Mouse (Mus musculus) cerebellum, adult 2 months (tissue): ENCODE results near the gene Psmb5.

Experiments used
- CTCF ChIP-seq: fragments of 200-500 bp; IDR thresholded peaks from 2 replicates; pipeline ENCODE4 v1.5.1; 2011; ENCODE audit warnings: low read depth, mild to moderate bottlenecking, control low read depth, low read length, moderate library complexity, borderline replicate concordance; ENCODE audit not compliant: insufficient read depth
- POLR2A ChIP-seq: fragments of 200-500 bp; IDR thresholded peaks from 2 replicates; pipeline ENCODE4 v1.6.1; 2011; ENCODE audit warnings: low read length, control low read depth, borderline replicate concordance; ENCODE audit not compliant: insufficient read depth

DNA sequence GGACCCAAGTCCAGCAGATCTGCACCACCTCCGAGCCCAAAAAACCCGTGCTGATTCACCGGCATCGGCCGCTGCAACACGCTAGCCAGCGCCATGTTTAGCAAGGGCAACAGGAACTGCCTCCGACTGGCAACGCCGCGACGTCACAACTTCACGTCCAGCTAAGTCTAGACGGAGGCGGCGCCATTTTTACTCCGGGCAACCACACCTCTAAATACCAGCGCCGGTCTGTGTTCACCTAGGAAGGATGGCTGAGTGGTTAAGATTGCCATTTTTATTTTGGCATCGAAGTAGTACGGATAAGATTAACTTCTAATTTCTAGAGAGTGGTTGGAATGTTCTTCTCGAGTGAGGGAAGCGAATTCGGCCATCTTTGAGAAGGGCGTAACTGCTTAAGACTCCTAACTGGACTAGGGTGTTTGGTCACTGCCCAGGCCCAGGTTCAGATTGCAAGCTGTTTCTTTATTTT, at the start of gene Psmb5:
- TF ChIP-seq POLR2A (peak; percentile 60; the same call in 1 of the 2 replicates), CTCF (no peak)
